Mouse (Mus musculus): ENCODE measurements around the gene Jade1. TPM values are rescaled to one million over a fixed set of nuclear protein-coding genes. Genes with fewer than 3 reads are reported as not detected.

Jade1 gene
- total RNA-seq, 2 experiments from 2014 or later: 17.5 to 24.2 TPM

GRCm38 (mm10) chr3:41609071-41609470, 53.5 kb downstream of the Jade1 start:
- H3K27ac ChIP-seq: no peak overlapping the region
- DNase-seq: no peak
- intact Hi-C loops (cut with DNase I): no loop called here
- H3K4me3 ChIP-seq: no peak overlapping the region
- TF ChIP-seq CTCF (IDR thresholded peaks at IDR 0.05): no peak

- intact Hi-C loops (cut with DNase I): no loop called here
- no peak overlapping the region for H3K27ac ChIP-seq
- peak; percentile 51 for TF ChIP-seq CTCF (IDR thresholded peaks at IDR 0.05)
These were observed 56.7 kb downstream of the Jade1 start for GRCm38 (mm10) chr3:41612211-41612610.

DNA sequence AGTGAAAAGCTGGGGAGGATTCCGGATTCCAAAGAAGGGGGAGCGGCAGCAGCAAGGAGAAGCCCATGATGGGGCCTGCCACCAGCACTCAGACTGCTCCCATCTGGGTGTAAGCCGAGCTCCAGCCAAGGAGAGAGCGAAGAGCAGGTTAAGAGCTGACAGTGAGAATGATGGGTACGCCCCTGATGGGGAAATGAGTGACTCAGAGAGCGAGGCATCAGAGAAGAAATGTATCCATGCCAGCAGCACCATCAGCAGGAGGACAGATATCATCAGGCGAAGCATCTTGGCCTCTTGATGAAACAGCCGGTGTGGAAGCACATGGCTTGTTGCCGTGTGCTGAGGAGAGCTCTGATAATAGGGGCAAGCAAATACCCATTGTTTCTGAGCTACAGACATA, 58.2 kb downstream of the Jade1 start:
- no peak overlapping the region for H3K4me3 ChIP-seq
- no peak for DNase-seq
- no peak overlapping the region for H3K27ac ChIP-seq
- no peak for TF ChIP-seq CTCF (IDR thresholded peaks at IDR 0.05)
- intact Hi-C loops (cut with DNase I): no loop called here

More at GRCm38 (mm10) chr3:41612211-41612610, 56.7 kb downstream of the Jade1 start:
- no peak overlapping the region for H3K4me3 ChIP-seq
- DNase-seq: no peak

DNA sequence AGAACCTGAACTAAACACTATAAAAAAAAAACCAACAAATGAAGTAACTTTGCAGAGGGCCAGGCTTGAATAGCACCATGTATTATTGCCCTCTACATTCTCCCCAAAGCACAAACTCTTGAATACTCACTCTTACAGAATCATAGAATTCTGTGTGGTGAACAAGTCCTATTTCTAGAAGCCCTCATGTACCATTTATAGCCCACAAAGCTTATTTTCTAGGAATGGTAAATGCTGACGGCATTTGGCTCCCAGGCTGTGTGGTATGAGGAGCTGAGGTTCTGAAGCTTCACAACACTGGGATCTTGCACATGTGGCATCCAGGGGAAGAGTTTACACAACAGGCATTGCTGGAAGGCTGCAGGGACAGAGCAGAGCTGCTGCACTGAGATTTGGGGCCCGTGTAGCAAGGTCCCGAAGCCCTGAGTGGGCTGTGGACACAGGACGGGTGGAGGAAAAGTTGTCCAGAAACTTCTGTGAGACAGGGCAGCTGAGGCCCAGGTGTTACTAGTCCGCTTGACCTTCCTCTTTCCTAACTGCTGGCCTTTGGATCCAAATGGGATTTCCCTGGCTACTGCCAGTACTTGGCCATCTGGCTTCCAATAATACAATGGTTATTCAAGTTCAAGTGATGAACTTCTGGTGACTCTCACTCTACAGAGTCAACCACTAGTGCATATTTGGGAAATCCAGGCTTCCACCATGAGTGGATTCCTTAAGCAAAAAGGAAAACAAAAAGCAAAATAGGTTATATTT, 58.9 kb downstream of the Jade1 start:
- H3K27ac ChIP-seq: no peak overlapping the region
- no peak for DNase-seq
- TF ChIP-seq CTCF (IDR thresholded peaks at IDR 0.05): no peak
- intact Hi-C loops (cut with DNase I): no loop called here
- H3K4me3 ChIP-seq: no peak overlapping the region

- no peak for TF ChIP-seq CTCF (IDR thresholded peaks at IDR 0.05)
- DNase-seq: no peak
- intact Hi-C loops (cut with DNase I): no loop called here
- no peak overlapping the region for H3K4me3 ChIP-seq
- no peak overlapping the region for H3K27ac ChIP-seq
These were observed 62.5 kb downstream of the Jade1 start for GRCm38 (mm10) chr3:41618036-41618435.

GRCm38 (mm10) chr3:41618488-41618887, 63.0 kb downstream of the Jade1 start:
- DNase-seq: no peak
- Histone ChIP-seq H3K27ac (no peak overlapping the region), H3K4me3 (no peak overlapping the region)
- intact Hi-C loops (cut with DNase I): no loop called here
- TF ChIP-seq CTCF (IDR thresholded peaks at IDR 0.05): no peak

DNA sequence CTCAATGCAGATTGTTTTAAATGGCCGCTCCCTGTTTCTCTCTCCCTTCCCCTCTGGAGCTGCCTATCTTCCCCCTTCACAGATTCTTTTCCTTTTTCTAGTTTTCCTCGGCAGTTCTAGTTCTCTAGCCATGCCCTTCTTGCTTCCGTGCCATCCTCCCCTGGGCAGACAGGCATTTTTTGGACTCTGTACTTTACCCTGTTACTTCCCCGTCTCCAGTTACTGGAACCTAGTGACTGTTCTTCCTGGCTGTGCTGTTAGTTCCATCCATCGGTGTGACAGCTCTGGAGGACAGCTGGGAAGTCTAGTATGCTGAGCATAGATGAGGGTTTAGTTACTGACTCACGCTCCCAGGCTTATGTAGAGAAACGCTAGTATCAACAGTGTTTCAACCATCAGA, 65.4 kb downstream of the Jade1 start:
- intact Hi-C loops (cut with DNase I): no loop called here
- no peak overlapping the region for H3K4me3 ChIP-seq
- DNase-seq: no peak
- no peak overlapping the region for H3K27ac ChIP-seq
- no peak for TF ChIP-seq CTCF (IDR thresholded peaks at IDR 0.05)

GRCm38 (mm10) chr3:41655642-41656041, 100.1 kb downstream of the Jade1 start:
- TF ChIP-seq CTCF (IDR thresholded peaks at IDR 0.05): peak; percentile 14; the same call in 1 of the 2 replicates
- no peak overlapping the region for H3K4me3 ChIP-seq

More at GRCm38 (mm10) chr3:41655642-41656041, 100.1 kb downstream of the Jade1 start:
- no peak overlapping the region for H3K27ac ChIP-seq
- no peak for DNase-seq
- intact Hi-C loops (cut with DNase I): no loop called here

Other genes starting within 250 kb of the Jade1 start
- 1 to 10 TPM; 5.0 to 5.4 TPM for gene Sclt1, start 186.8 kb downstream of the Jade1 start, total RNA-seq (2021)
- 1 to 10 TPM; 3.3 to 4.7 TPM for gene D3Ertd751e, start 186.9 kb downstream of the Jade1 start, total RNA-seq (2021)